9 mouse cellular contexts compared by ENCODE assay signal in the genomic region with DNA sequence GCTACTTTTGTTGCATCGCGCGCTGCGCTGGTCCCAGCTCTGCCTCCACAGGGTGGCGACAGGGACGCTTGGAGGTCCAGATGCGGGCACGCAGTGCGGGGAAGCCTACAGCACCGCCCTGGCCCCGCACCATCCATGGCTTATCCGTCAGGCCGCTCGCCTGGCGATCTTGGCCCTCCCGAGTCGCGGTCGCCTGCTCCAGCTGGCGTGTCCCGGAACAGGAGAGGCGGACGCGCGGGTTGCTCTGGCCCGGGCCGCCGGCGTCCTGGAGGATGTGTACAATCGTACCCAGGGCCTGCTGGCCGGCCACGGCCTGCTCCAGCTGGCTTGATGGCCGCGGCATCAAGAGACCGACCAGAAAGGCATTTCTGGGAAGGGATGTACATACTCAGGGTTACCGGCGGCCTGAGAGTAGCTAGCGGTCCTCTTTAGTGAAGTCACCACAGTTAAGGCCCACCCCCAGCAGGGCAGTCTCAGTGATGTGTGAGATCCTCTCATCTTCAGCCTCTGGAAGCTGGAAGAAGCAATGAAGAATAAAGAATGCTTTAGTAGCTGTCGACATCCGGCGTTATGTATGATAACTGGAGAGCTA. TPM values are rescaled to one million over a fixed set of nuclear protein-coding genes. Genes with fewer than 3 reads are reported as not detected.
DNase-seq lines count a peak whose midpoint lies in the region; ATAC-seq and TF ChIP-seq lines count a peak whose summit lies in the region.
"Had no signal": no experiment of that assay in that cellular context is flagged by ENCODE, and none has a peak within 500 bp of the region (broad histone marks: within the 10 kb centered on the region; RNA-seq: fewer than 3 reads in every experiment).

No protein-coding gene starts in this region.

- DNase-seq in adrenal gland, adult 18-20 months (ENCODE audit: low spot score in 2 of 2): peak; percentile 25 to 52
- DNase-seq in heart, postnatal 10 days: peak; percentile 67 to 68
- DNase-seq in limb, embryonic 14.5 days (ENCODE audit: low spot score): peak; percentile 17
- peak; percentile 68 for DNase-seq in neural tube, embryonic 10.5 days (ENCODE audit: extremely low spot score, low spot score)

- peak overlapping the region; percentile 59 for H3K9ac ChIP-seq in limb, embryonic 14.5 days (ENCODE audit: low read depth, low read length, severe bottlenecking)

- H3K27ac ChIP-seq in embryonic fibroblast, embryonic 13.5 days (ENCODE audit: insufficient read depth, low read length): no peak overlapping the region
- no peak overlapping the region for H3K27ac ChIP-seq in limb, embryonic 14.5 days (replicated peaks; ENCODE audit: low read depth, low read length)

- no peaks in the 10 kb centered on the region for H3K36me3 ChIP-seq in E14TG2a.4 (ENCODE audit: insufficient read depth, low read length)
- H3K36me3 ChIP-seq in limb, embryonic 14.5 days (ENCODE audit: control insufficient read depth, insufficient read depth, low read length): no peaks in the 10 kb centered on the region

- H3K4me3 ChIP-seq in E14TG2a.4 (replicated peaks; ENCODE audit: low read length): peak overlapping the region; percentile 78
- H3K4me3 ChIP-seq in embryonic fibroblast, embryonic 13.5 days (ENCODE audit: insufficient read depth, low read length): no peak overlapping the region
- peak overlapping the region; percentile 31 for H3K4me3 ChIP-seq in limb, embryonic 14.5 days (replicated peaks; ENCODE audit: low read length)

- WGBS in limb, embryonic 14.5 days: 11% methylated on average over 41 of the region's 41 CpGs

- H3K4me1 ChIP-seq in E14TG2a.4 (replicated peaks; ENCODE audit: low read depth, low read length): peaks cover 41% of the 10 kb centered on the region
- H3K4me1 ChIP-seq in embryonic fibroblast, embryonic 13.5 days (ENCODE audit: control insufficient read depth, insufficient read depth, low read length): no peaks in the 10 kb centered on the region
- H3K4me1 ChIP-seq in limb, embryonic 14.5 days (ENCODE audit: control insufficient read depth, insufficient read depth, low read length): 0 out of 2 replicates have a peak, but pooled peaks cover 4% of the 10 kb centered on the region

- no peak for TF ChIP-seq CTCF in E14TG2a.4 (conservative IDR thresholded peaks at IDR 0.05; ENCODE audit: low read length)
- TF ChIP-seq CTCF in embryonic fibroblast, embryonic 13.5 days (IDR thresholded peaks at IDR 0.05; ENCODE audit: borderline replicate concordance, insufficient read depth, low read length): peak; percentile 6; the same call in 1 of the 2 replicates

- no peak for ATAC-seq in limb, embryonic 14.5 days (ENCODE audit: low FRiP score, low read depth)
- ATAC-seq in megakaryocyte, adult 5-6 weeks (ENCODE audit: poor library complexity, severe bottlenecking): no peak
- no peak for ATAC-seq in erythroid progenitor cell, adult 5-6 weeks (replicated peaks; ENCODE audit: low FRiP score, poor library complexity, severe bottlenecking)

- intact Hi-C loops in heart, postnatal 10 days (cut with DNase I): no loop called here

- peak; percentile 35; the same call in 1 of the 2 replicates for TF ChIP-seq POLR2A in embryonic fibroblast, embryonic 13.5 days (IDR thresholded peaks at IDR 0.05; ENCODE audit: low read depth, low read length)
- TF ChIP-seq POLR2A in limb, embryonic 14.5 days (IDR thresholded peaks at IDR 0.05; ENCODE audit: borderline replicate concordance, extremely low read depth, insufficient read depth, insufficient read length): 0 out of 2 replicates have a peak, but pooled peaks have one; percentile 24

- no peaks in the 10 kb centered on the region for H3K9me3 ChIP-seq in E14TG2a.4 (ENCODE audit: low read length)
- H3K9me3 ChIP-seq in limb, embryonic 14.5 days (ENCODE audit: control insufficient read depth, low read length): no peaks in the 10 kb centered on the region

- H3K27me3 ChIP-seq in E14TG2a.4 (ENCODE audit: insufficient read depth, low read length): peaks cover 27% of the 10 kb centered on the region
- no peaks in the 10 kb centered on the region for H3K27me3 ChIP-seq in limb, embryonic 14.5 days (ENCODE audit: control insufficient read depth, insufficient read depth, low read length)

- peak overlapping the region; percentile 48 for H3K4me2 ChIP-seq in limb, embryonic 14.5 days (replicated peaks; ENCODE audit: low read depth, low read length, severe bottlenecking)

RNA-seq across cellular contexts. Expression of gene Gltpd2, which starts 1.3 kb away (rescaled TPM):
- total RNA-seq in adrenal gland, adult 18-20 months (2021): not detected
- polyA plus RNA-seq in embryonic fibroblast, embryonic 13.5 days (2011; ENCODE audit: insufficient read length, low read depth, missing spikeins): not detected in 2 replicates
- not detected for total RNA-seq in heart, postnatal 10 days (2021)
- 0.24 and 0.36 TPM in 2 replicates for polyA plus RNA-seq in limb, embryonic 14.5 days (2012; rRNA removed)
- 0.54 and 0.73 TPM in 2 replicates for polyA plus RNA-seq in limb, embryonic 14.5 days (2014; fragmentation: Nextera tagmentation; extraction: Ambion mirVana)
- total RNA-seq in megakaryocyte, adult 5-6 weeks (2015): not detected in 2 replicates
- not detected in 2 replicates for total RNA-seq in megakaryocyte, adult 5-6 weeks (2017)
- not detected in 2 replicates for total RNA-seq in erythroid progenitor cell, adult 5-6 weeks (2015; ENCODE audit: low replicate concordance)
- total RNA-seq in erythroid progenitor cell, adult 5-6 weeks (2017; ENCODE audit: low replicate concordance): not detected in 2 replicates

RNA-seq across cellular contexts. Expression of gene Psmb6, which starts 4.9 kb away (rescaled TPM):
- 100 to 1,000 TPM; 271 to 281 TPM for total RNA-seq in adrenal gland, adult 18-20 months (2021)
- polyA plus RNA-seq in embryonic fibroblast, embryonic 13.5 days (2011; ENCODE audit: insufficient read length, low read depth, missing spikeins): 162 and 177 TPM in 2 replicates
- total RNA-seq in heart, postnatal 10 days (2021): 100 to 1,000 TPM; 264 to 266 TPM
- polyA plus RNA-seq in limb, embryonic 14.5 days (2012; rRNA removed): 421 and 423 TPM in 2 replicates
- polyA plus RNA-seq in limb, embryonic 14.5 days (2014; fragmentation: Nextera tagmentation; extraction: Ambion mirVana): 755 and 779 TPM in 2 replicates
- 112 and 144 TPM in 2 replicates for total RNA-seq in megakaryocyte, adult 5-6 weeks (2015)
- total RNA-seq in megakaryocyte, adult 5-6 weeks (2017): 182 and 211 TPM in 2 replicates
- 40.2 and 49.0 TPM in 2 replicates for total RNA-seq in erythroid progenitor cell, adult 5-6 weeks (2015; ENCODE audit: low replicate concordance)
- total RNA-seq in erythroid progenitor cell, adult 5-6 weeks (2017; ENCODE audit: low replicate concordance): 52.0 and 74.6 TPM in 2 replicates

RNA-seq across cellular contexts. Expression of gene Vmo1, which starts 5.9 kb away (rescaled TPM):
- total RNA-seq in adrenal gland, adult 18-20 months (2021): not detected
- polyA plus RNA-seq in embryonic fibroblast, embryonic 13.5 days (2011; ENCODE audit: insufficient read length, low read depth, missing spikeins): 0.79 TPM in 1 of 2 replicates, not detected in the other
- total RNA-seq in heart, postnatal 10 days (2021): not detected
- 0.14 TPM in 1 of 2 replicates, not detected in the other for polyA plus RNA-seq in limb, embryonic 14.5 days (2012; rRNA removed)
- 0.30 TPM in 1 of 2 replicates, not detected in the other for polyA plus RNA-seq in limb, embryonic 14.5 days (2014; fragmentation: Nextera tagmentation; extraction: Ambion mirVana)
- not detected in 2 replicates for total RNA-seq in megakaryocyte, adult 5-6 weeks (2015)
- total RNA-seq in megakaryocyte, adult 5-6 weeks (2017): not detected in 2 replicates
- not detected in 2 replicates for total RNA-seq in erythroid progenitor cell, adult 5-6 weeks (2015; ENCODE audit: low replicate concordance)
- not detected in 2 replicates for total RNA-seq in erythroid progenitor cell, adult 5-6 weeks (2017; ENCODE audit: low replicate concordance)

RNA-seq across cellular contexts. Expression of gene Gm40193, which starts 12.5 kb away (rescaled TPM):
- not detected for total RNA-seq in adrenal gland, adult 18-20 months (2021)
- polyA plus RNA-seq in embryonic fibroblast, embryonic 13.5 days (2011; ENCODE audit: insufficient read length, low read depth, missing spikeins): not detected in 2 replicates
- not detected for total RNA-seq in heart, postnatal 10 days (2021)
- polyA plus RNA-seq in limb, embryonic 14.5 days (2012; rRNA removed): 1.2 TPM in 1 of 2 replicates, not detected in the other
- not detected in 2 replicates for polyA plus RNA-seq in limb, embryonic 14.5 days (2014; fragmentation: Nextera tagmentation; extraction: Ambion mirVana)
- total RNA-seq in megakaryocyte, adult 5-6 weeks (2015): not detected in 2 replicates
- not detected in 2 replicates for total RNA-seq in megakaryocyte, adult 5-6 weeks (2017)
- not detected in 2 replicates for total RNA-seq in erythroid progenitor cell, adult 5-6 weeks (2015; ENCODE audit: low replicate concordance)
- total RNA-seq in erythroid progenitor cell, adult 5-6 weeks (2017; ENCODE audit: low replicate concordance): not detected in 2 replicates
- total RNA-seq: adrenal gland, postnatal 4 days had no signal

RNA-seq across cellular contexts. Expression of gene Tm4sf5, which starts 15.2 kb away (rescaled TPM):
- not detected for total RNA-seq in adrenal gland, adult 18-20 months (2021)
- not detected in 2 replicates for polyA plus RNA-seq in embryonic fibroblast, embryonic 13.5 days (2011; ENCODE audit: insufficient read length, low read depth, missing spikeins)
- 1 to 10 TPM in 1 of 2 experiments, under 1 TPM in 1; 0.89 to 1.4 TPM for total RNA-seq in heart, postnatal 10 days (2021)
- 0.29 and 0.50 TPM in 2 replicates for polyA plus RNA-seq in limb, embryonic 14.5 days (2012; rRNA removed)
- 0.33 and 0.95 TPM in 2 replicates for polyA plus RNA-seq in limb, embryonic 14.5 days (2014; fragmentation: Nextera tagmentation; extraction: Ambion mirVana)
- not detected in 2 replicates for total RNA-seq in megakaryocyte, adult 5-6 weeks (2015)
- total RNA-seq in megakaryocyte, adult 5-6 weeks (2017): not detected in 2 replicates
- total RNA-seq in erythroid progenitor cell, adult 5-6 weeks (2015; ENCODE audit: low replicate concordance): not detected in 2 replicates
- not detected in 2 replicates for total RNA-seq in erythroid progenitor cell, adult 5-6 weeks (2017; ENCODE audit: low replicate concordance)

Comparison
In these comparisons a context has a peak if more than half of its experiments do, and no peak if none do; other contexts are left out.
1. DNase-seq: peak in every context shown above with its lines; median percentile 68 in neural tube, embryonic 10.5 days; 68 in heart, postnatal 10 days; 38 in adrenal gland, adult 18-20 months; 17 in limb, embryonic 14.5 days.